Mouse (Mus musculus) forebrain, embryonic 14.5 days (tissue): Measurements from ENCODE around the gene Hs3st4. TPM values are rescaled to one million over a fixed set of nuclear protein-coding genes. Genes with fewer than 3 reads are reported as not detected.
A peak's percentile ranks its signal among the peaks of the same experiment; 100 is the strongest.

Experiments
- ATAC-seq: fragments of 200-750 bp; cut with Nextera tagmentation; 2 replicates; pipeline ENCODE4 v1.8.0; 2017; ENCODE audit warnings: mild to moderate bottlenecking, moderate library complexity
- DNase-seq: peaks from one replicate; pipeline ENCODE4 v3.0.0-alpha.2; 2015; ENCODE audit warnings: low spot score
- H3K27ac ChIP-seq: fragments of 300-500 bp; sonication (generic); 2 replicates; pipeline ENCODE4 v1.5.1; 2014; ENCODE audit warnings: low read depth, mild to moderate bottlenecking, control low read depth, low read length, moderate library complexity
- H3K27me3 ChIP-seq: fragments of 300-500 bp; sonication (generic); replicated peaks from 2 replicates; pipeline ENCODE4 v1.6.1; 2014; ENCODE audit warnings: low read length, control low read depth, mixed read lengths; ENCODE audit not compliant: control insufficient read depth, insufficient read depth
- H3K36me3 ChIP-seq: fragments of 300-500 bp; sonication (generic); 2 replicates; pipeline ENCODE4 v1.6.1; 2014; ENCODE audit warnings: low read length, control low read depth; ENCODE audit not compliant: control insufficient read depth, insufficient read depth
- H3K4me1 ChIP-seq: fragments of 300-500 bp; sonication (generic); 2 replicates; pipeline ENCODE4 v1.6.1; 2014; ENCODE audit warnings: antibody characterized with exemption, low read length, control low read depth; ENCODE audit not compliant: control insufficient read depth, insufficient read depth
- H3K4me2 ChIP-seq: fragments of 300-500 bp; sonication (generic); 2 replicates; pipeline ENCODE4 v1.6.1; 2014; ENCODE audit warnings: mild to moderate bottlenecking, control low read depth, low read length
- H3K4me3 ChIP-seq: fragments of 300-500 bp; sonication (generic); 2 replicates; pipeline ENCODE4 v1.5.1; 2014; ENCODE audit warnings: low read depth, low read length, control low read depth
- H3K9ac ChIP-seq: fragments of 300-500 bp; sonication (generic); 2 replicates; pipeline ENCODE4 v1.6.1; 2014; ENCODE audit warnings: mild to moderate bottlenecking, low read length, control low read depth, moderate library complexity
- H3K9me3 ChIP-seq: fragments of 300-500 bp; sonication (generic); replicated peaks from 2 replicates; pipeline ENCODE4 v1.6.1; 2016; ENCODE audit warnings: low read length, control low read depth, mixed read lengths; ENCODE audit not compliant: control insufficient read depth
- polyA plus RNA-seq: library from polyadenylated mRNA; unstranded; fragments of >200 nt; fragmentation: Nextera tagmentation; extraction: Ambion mirVana; gene quantifications from 2 replicates; pipeline ENCODE4 v1.2.1, GENCODE M21; 2014

Hs3st4 gene
- polyA plus RNA-seq, 1 experiment from 2014 or later = 3.9 TPM

- no peaks in the 10 kb centered on the region for H3K27me3 ChIP-seq
- peak; percentile 16 for DNase-seq
- H3K4me3 ChIP-seq = no peak overlapping the region
- no peaks in the 10 kb centered on the region for H3K4me1 ChIP-seq
- H3K27ac ChIP-seq = no peak overlapping the region
- H3K9me3 ChIP-seq = no peaks in the 10 kb centered on the region
- no peaks in the 10 kb centered on the region for H3K36me3 ChIP-seq
- no peak overlapping the region for H3K9ac ChIP-seq
- ATAC-seq = no peak
- no peak overlapping the region for H3K4me2 ChIP-seq
Measured at GRCm38 (mm10) chr7:124426951-124427350, 444.3 kb downstream of the Hs3st4 start.
